Mouse (Mus musculus) lung, postnatal 25 days (tissue): ENCODE results near the gene Kctd3.
A peak's percentile ranks its signal among the peaks of the same experiment; 100 is the strongest.
"Not testable (repeated sequence)": the region's sequence is repeated elsewhere in the genome, so short reads cannot be mapped to it uniquely, and the experiment has no call there.

Experiments used
- DNase-seq: peaks from one replicate; pipeline ENCODE4 v3.0.0; 2022; ENCODE audit warnings: low spot score

The Kctd3 gene

DNA sequence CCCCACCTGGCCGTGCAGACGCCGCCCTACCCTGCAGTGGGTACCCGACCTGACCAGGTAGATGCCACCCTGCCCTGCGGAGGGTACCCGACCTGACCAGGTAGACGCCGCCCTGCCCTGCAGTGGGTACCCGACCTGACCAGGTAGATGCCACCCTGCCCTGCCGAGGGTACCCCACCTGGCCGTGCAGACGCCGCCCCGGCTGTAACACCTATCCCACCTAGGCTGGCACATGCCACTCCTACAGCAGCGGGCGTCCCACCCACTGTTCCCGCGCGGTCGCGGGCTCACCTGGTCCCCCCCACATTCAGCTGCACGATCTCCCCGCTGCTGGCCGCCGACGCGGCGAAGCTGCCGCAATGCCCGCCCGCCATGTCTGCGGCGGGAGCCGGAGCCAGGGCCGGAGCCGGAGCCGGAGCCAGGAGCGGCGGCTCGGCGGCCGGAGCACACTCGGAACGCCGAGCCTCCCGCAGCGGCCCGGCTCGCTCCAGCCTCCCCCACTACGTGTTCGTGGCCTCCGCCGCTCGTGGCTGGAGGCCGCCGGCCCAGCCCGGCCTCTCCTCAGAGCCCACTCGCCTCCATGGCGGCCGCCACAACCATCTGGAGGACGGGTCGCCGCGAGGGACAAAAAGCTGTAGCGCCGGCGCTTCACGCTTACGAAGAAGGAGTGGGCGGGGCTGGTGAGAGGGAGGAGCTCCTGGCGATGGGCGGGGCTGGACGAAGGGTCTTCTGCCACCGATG is at the start of gene Kctd3:
Kctd3 (minus strand) TSS at position 603 of the 741 bp plus-strand sequence.
- peak; percentile 95 for DNase-seq

DNA sequence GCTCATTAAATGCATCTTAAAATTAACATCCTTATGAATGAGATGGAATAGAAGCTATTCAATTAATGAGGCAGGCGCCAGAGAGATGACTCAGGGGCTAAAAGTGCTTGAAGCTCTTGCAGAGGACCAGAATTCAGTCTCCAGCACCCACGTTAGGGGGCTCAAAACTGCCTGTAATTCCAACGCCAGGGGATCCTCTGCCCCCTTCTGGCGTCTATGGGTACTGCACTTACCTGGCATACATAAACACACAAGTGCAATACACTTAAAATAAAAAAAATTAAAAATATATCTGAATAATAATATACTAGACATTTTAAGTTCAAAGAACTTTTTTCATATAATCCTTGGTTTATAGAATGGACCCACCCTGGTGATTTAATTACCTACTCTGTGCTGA is 49.8 kb upstream of the Kctd3 start:
- DNase-seq = no peak

DNA sequence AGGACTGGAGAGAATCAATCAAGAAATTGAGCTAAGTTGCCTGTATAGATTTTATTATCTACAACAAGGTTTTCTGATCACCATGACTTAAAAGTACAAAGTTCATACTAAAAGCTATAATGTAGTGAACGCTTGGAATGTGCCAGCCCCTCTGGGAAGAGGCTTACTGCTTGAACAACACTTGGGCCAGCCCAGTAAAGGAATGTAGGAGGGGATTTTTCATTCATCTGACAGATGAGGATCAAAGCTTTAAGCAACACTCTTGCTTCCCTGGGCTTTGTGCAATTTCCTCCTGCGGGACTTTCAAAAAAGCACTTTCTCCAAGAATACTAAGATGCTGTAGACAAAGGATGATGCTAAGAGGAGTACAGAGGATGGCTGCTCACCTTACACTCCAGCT is 48.3 kb upstream of the Kctd3 start:
- DNase-seq = no peak

DNA sequence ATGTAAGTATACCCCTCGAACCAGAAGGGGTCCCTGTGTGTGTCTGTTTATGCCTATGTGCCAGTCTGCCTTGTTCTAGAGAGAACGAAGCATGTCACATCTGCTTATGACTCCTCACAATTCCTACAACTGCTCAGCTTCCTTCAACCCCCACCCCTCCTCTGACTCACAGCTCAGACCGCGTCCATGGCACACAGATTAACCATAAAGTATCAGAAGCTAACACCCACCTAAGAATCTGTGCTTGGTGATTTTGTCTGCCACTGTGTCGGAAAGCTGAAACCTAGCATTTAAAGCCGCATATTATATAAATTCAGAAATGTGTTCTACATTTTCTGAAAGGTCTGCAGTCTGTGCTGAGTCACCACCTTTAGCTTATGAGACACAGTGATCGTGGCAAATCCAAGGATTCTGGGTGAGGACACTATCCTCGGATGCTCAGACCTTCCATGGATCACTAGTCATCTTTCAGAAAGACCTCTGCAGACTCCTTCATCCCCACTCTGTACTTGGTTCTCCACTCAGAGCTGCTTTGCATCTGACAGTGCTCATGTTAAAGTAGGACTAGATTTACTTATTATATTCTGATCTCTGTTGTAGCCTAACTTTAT is 47.4 kb upstream of the Kctd3 start:
- DNase-seq = no peak

DNA sequence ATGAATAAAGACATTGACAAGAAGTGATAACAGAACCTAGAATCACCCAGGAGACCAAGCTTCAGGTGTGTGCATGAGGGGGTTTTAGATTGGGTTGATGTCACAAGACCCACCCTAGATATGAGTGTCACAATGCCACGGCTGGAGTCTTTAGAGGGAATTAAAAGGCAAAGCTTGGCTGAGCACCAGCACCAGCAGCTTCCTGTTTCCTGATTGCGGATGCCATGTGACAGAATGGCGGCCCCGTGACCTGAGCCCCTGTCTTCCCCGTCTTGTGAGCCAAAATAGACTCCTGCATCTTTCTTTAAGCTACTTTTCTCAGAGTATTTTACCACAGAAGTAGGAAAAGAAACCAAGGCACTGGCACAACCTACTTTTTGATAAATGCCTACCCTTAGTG is 46.5 kb upstream of the Kctd3 start:
- DNase-seq = no peak

DNA sequence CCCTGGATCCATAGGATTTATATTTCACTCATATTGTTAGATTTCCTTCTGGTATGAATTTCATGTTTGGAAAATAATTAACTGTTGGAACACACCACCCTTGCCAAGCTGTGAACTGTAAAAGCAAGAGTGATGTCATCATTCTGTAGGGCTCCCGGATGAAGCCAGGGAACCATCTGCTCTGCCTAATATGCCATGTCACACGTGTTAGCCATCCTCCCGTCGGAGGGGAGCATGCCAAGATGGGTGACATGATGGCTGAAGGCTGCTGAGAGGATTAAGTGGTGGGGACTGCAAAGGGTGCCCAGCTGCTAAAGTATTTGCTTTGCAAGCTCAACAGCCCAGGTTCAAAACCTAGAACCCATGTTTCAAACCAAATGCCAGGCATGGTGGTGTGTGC is 44.5 kb upstream of the Kctd3 start:
- no peak for DNase-seq

DNA sequence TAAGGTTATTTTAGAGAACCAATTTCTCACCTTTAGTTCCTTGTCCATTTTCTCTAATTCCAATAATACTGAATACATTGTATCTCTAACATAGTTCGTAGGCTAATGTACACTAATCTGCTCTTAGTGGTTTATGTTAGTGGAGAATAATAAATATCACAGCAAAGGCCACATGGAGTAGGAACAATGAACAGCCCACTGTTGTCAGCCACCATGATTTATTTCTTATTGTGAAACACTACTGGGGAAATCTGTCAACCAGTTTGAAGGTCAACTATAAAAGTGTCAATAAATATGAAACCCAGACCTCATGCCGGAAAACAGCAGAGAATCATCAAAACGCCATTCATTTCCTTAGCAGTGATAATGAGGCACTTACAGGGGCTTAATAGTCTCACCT is 42.5 kb upstream of the Kctd3 start:
- DNase-seq = no peak

DNA sequence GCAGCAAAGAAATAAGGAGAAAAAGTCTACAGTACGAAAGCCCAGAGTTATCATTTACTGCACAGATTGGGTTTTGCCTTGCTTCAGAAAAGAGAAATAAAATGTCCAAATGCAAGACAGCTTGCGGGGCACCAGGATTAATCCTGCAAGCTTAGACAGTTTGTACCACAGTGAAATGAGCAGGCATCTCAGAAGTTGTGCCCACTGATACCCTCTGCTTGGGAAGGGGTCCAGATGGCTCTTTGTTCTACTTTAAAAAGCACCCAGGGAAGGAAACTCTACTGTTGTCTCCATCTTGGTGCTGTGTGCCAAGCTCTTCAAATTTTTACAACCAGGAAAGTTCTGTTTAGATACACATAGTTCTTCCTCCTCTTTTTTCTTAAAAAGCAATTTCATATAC is 40.7 kb upstream of the Kctd3 start:
- DNase-seq = no peak

DNA sequence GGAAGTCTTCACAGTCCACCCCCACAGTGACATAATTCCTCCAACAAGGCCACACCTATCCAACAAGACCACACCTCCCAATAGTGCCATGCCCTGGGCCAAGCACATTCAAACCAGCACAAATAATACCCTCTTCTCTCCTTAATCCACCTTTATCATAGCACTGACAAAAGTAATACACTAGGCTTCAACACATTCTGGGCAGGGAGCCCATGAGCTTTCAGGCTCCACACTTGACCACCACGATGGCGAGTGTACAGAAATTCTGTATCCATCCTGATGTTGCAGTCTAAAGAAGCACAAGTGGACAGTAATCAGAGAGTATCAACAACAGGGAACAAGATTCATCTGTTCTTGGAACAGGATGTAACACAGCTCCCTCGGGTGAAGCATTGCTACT is 40.3 kb upstream of the Kctd3 start:
- DNase-seq = no peak

DNA sequence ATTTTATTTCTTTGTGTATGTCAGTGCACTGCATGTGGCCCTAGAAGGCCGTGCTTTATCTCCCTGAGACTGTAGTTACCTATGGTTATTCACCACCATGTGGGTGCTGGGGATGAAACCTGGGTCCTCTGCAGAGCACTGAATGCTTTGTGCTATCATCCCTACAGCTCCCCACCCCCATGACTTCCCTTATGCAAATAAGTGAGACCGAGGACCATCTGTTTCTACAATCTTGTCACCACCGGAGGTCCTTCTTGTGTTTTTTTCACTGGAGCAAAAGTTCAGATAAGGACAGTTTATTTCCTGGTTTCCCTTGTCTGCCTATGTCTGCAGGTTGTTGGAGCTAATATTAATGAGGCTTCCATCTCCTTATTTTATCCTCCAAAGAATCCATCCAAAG is 39.2 kb upstream of the Kctd3 start:
- DNase-seq = no peak

DNA sequence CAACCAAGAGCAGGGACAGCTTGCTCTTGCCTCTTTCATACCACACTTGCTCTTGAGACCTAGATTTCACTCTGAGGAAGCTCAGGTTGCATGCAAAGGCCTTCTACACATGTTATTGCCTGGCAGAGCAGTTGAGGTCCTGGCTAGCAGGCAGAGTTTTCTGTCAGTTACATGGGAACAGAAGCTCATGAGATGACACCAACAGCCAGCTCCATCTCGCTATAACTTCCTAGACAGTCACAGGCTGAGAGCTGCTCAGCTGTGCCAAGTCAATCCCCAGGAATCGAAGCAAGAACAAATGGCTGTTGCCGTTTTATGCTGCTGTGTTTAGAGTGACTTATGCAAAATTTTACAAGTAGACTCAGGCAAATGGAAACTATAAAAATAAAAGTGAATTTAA is 38.7 kb upstream of the Kctd3 start:
- DNase-seq = no peak

DNA sequence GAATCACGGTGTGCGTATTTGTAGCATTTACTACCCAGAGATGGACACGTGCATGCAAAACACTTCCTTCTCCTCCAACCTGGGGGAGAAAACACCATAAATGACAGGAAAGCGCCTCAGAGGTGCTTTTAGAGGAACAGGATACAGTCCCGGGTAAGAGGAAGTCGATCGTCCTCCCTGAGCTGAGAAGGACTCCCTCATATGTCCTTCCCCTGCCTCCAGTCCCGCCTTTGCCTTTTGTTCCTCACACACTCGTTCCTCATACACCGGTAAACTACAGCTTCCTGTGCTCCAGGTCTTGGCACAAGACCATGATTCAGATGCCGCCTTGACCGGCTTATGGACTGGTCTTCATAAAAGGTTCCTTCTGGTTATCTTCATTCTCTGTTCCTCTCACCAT is 33.6 kb upstream of the Kctd3 start:
- DNase-seq = no peak

DNA sequence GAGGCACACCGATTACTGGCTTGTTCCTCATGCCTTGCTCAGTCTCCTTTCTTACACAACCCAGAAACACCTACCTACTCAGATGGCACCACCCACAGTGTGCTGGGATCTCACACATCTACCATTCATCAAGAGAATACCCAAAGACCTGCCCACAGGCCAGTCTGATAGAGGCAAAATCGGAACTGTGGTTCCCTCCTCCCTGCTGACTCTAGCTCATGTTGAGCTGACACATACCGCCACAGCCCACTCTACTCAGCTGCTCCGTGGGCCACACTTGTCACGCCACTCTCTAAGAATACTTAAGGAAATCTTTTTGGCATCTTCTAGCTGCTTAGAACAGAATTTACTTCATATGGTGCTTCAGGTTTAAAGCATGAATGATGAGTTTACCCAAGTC is 31.7 kb upstream of the Kctd3 start:
- DNase-seq = no peak

DNA sequence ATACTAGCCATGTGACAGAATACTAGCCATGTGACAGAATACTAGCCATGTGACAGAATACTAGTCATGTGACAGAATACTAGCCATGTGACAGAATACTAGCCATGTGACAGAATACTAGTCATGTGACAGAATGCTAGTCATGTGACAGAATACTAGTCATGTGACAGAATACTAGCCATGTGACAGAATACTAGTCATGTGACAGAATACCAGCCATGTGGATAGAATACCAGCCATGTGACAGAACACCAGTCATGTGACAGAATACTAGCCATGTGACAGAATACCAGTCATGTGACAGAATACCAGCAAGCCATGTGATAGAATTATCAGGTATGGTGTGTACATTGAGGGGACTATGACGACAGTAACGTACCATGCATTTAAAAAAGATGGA is 25.2 kb upstream of the Kctd3 start:
- DNase-seq = not testable (repeated sequence)

DNA sequence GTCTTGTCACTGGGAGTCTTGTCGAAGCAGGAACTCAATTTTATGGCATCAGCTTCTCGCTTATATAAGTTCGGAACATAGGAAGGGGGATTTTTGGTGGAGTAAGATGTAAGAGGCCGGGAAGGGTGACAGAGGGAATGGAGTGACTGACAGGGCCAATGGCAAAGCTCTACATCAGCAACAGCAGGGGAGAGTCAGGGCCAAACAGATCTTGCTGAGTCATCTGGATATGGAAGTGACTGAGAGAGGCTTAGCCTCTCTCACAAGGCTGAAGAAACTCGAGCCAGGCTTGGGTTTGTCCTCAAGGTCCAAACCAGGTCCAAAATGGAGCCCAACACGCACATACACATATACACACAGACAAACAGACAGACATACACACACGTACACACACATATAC is 23.3 kb upstream of the Kctd3 start:
- no peak for DNase-seq

DNA sequence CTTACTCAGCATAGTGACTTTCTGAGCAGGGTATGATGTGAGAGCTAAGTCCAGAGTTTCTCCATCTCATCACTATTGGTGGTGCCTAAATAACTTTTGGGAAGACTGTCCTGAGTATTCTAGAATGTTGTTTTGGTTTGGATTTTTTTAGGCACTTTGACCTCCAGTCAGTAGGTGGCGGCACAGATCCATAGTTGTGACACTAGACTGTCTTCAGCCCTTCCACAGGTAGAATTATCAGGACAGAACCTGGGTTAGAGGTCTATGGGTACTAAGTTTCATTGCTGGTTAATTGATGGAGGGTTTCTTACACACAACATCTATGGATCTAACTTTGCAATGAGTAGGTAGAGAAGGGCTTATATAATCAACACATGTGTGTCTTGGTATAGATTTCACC is 20.6 kb upstream of the Kctd3 start:
- no peak for DNase-seq

DNA sequence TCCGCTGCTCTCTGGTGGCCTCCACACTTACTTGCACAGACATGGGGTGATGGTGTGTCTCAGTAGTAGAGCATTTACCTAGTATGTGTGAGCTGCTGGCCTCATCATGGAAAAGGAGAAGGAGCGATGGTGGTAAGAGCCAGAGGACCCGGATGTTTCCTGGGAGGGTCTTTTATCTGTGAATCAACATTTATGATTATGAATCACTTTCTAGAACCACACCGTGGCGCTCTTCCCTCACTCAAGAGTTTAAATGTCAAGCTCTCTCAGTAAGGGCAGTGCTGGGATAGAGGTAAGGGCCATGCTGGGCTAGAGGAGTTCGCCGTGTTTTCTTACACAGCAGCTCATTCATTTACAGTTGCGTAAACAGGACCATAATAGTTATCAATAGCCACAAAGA is 19.2 kb upstream of the Kctd3 start:
- DNase-seq = no peak

DNA sequence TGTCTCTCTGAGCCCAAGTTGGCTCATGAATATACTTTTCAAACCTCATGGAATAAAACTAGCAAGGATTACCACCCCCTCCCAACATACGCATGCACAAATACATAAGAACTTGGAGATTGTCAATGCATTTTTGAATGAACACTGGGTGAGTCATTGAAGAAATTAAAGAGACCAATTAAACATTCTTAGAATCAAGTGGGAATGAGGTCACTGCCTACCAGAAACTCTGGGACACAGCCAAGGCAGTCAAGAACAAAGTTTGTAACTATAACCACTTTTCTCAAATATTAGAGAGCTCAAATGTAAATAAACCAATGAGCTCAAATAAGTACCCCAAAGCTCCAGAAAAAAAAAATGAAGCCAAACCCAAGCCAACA is 16.1 kb upstream of the Kctd3 start:
- DNase-seq = no peak

DNA sequence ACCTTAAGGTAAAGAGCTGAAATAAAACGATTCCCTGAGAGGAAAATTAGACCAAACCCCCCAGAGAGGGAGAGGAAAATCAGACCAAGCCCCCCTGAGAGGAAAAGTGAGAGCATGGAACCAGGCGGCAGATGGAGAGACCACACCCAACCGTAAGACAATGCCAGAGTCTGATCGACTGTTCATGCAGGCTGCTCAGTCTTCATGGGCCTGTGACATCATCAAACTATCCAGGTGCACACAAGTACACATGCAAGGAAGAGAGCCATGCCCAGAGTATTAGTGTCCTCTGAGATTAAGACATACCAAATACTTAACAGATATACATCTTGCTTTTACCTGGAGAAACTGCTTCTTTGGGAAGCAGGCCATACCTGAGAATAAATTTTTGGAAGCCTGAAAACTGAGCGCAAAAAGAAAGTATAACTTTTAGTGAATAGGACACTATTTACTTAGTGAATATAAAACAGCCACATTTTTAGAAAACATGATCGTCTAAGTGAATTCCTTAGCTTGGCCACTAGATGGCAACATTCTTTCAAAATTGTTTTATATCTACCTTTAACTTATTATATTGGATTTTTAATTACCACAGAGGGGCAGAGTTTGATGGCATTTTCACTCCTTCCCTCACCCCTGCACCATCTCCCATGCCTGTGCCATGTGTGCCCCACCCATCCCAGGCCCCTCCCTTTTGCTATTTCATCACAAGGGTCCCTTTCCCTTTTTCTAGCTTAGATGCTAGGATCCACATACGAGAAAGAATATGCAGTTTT is 15.5 kb upstream of the Kctd3 start:
- no peak for DNase-seq

DNA sequence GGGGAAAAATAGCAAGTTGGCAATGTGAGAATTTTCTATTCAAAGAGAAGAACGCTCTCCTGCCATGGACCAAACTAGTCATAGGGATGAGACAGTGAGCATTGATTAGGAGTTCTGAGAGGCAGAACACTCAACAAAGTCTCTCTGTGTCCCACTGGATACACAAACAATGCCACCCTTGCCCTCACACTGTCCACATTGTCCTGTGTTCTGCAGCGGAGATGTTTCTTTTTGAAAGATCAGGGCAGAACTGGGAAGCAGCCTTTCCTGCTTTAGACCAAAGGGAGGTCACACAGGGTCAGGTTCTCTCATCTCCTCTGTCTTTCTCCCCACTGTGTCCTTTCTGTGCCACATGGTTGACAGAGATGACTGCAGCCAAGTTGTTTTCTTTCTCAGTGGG is 7.7 kb upstream of the Kctd3 start:
- no peak for DNase-seq

DNA sequence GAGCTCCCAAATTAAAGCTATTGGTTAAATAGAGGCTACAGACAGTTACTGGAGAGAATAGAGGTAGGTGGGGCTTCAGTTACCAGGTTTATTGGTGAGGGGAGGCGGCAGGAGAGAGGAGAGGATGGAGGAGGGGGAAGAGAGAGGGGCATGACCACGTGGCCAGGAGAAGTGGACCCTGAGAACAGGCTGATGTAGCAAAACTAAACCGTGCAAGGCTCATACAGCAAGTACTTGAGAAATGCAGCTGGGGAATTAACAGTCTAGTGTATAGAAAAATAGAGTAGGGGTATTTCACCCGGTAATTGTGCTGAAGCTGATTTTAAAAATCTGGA is 5.9 kb upstream of the Kctd3 start:
- no peak for DNase-seq

DNA sequence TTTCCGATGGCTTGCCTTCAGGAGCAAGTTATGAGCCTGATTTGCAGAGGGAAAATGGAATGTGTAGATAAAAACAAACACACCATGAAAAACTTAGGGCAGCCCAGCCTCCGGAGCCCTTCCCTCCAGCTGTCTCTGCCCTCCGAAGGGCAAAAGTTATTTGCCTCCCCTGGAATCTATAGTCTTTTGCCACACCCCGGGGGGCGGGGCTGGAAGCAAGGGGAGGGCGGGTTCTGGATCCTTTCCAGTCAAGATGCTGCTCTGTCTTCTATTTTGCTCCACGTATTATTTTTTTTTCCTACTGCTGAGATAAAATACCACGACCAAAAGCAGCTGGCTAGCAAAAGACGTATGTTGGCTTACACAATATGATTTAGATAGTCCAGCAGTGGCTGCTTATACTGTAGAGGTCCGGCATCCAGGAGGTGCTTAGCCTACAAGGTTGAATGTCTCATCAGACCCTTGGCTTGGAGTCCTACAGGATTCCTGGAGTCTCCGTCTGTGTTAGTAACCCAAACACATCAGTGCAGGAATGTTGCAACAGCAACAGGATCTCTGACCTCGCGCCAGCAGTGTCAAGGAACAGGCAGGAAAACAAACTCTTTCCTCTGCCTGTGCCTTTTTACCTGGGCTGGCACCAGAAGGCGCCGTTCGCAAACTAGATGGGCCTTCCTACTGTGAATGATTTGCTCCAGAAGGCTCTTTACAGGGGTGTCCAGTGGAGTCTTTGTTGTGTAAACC is 5.4 kb upstream of the Kctd3 start:
- peak; percentile 34 for DNase-seq

DNA sequence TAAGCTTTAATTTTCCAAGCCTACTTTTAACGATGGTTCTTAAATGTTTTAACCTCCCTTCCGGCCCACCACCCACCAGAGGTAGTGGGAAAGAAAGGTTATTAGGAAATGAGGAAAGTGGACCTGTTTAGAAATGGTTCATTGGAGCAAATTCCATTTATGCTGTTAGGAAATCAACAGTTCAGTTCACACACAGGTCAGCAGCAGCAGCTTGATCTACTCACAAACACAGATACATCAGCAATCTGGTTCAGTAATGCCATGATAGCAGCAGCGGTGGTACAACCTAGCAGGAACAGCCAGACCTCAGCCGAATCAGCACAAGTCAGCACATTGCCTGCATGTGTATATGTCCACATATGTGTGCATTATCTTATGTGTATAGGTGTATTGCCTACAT is 3.0 kb upstream of the Kctd3 start:
- DNase-seq = peak; percentile 20
